Mouse (Mus musculus) lung, adult 18-20 months (tissue): Measurements from ENCODE around the gene Tlr6.

Source experiments
- DNase-seq, 2 experiments: peaks; one replicate each; pipeline ENCODE4 v3.0.0; 2022; ENCODE audit warnings: mixed read lengths in 2 of 2

The Tlr6 gene

GRCm38 (mm10) chr5:64922891-64923381, 37.0 kb downstream of the Tlr6 start:
- no peak for DNase-seq

GRCm38 (mm10) chr5:64918616-64919597, 41.0 kb downstream of the Tlr6 start:
- DNase-seq: no peak

GRCm38 (mm10) chr5:64917721-64918120, 42.2 kb downstream of the Tlr6 start:
- DNase-seq: no peak

- DNase-seq: no peak
Observed at GRCm38 (mm10) chr5:64917161-64917560, 42.7 kb downstream of the Tlr6 start.

- DNase-seq: no peak
Observed at GRCm38 (mm10) chr5:64908585-64909284, 51.2 kb downstream of the Tlr6 start.

GRCm38 (mm10) chr5:64907906-64908305, 52.0 kb downstream of the Tlr6 start:
- no peak for DNase-seq

- DNase-seq: no peak
Observed at GRCm38 (mm10) chr5:64905516-64906271, 54.2 kb downstream of the Tlr6 start.
